Mouse (Mus musculus): ENCODE measurements at regions not wholly inside any gene's neighbourhood (a gene's known extent, or its start where the extent isn't known, plus 50 kb on each side); places are given as distances from the start of the nearest gene placed in this dataset.

DNA sequence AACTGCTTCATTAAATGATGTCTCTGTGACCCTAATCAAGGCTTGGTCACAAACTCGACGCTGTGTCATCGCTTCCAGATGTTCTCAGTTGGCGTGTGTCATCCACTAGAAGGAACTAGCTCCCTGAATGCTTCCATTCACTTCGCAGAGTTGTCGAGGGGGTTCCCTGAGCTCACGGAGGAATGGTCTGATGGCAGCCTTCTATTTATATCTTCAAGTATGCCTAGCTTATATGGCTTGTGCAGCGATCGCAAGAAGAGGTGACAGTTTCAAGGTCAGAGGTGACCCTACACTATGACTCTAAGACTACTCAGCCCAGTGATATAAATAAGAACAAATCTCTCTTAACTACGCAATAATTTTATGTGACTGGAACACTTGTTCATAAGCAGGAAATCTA is 126.3 kb downstream of the Nr4a2 start:
- Histone ChIP-seq H3K4me1 (ENCODE audit: control insufficient read depth, insufficient read depth) (no peaks in the 10 kb centered on the region), H3K4me3 (ENCODE audit: low read depth, low read length) (no peak overlapping the region), H3K36me3 (replicated peaks; ENCODE audit: control insufficient read depth, insufficient read depth, low read length) (no peaks in the 10 kb centered on the region), H3K27me3 (ENCODE audit: control insufficient read depth, insufficient read depth, low read length) (no peaks in the 10 kb centered on the region), H3K9ac (replicated peaks; ENCODE audit: low read depth, low read length) (no peak overlapping the region), H3K4me2 (ENCODE audit: low read depth, low read length) (no peak overlapping the region), H3K27ac (ENCODE audit: low read depth) (peak overlapping the region; percentile 16; the same call in 1 of the 2 replicates), H3K9me3 (replicated peaks; ENCODE audit: control insufficient read depth, low read length) (no peaks in the 10 kb centered on the region)
- DNase-seq (ENCODE audit: low spot score) (peak; percentile 72), ATAC-seq (ENCODE audit: insufficient read depth, low read depth) (peak; percentile 83; the same call in 1 of the 2 replicates)
- TF ChIP-seq CTCF (IDR thresholded peaks at IDR 0.05; ENCODE audit: low read depth) (no peak), EP300 (IDR thresholded peaks at IDR 0.05; ENCODE audit: low read depth) (no peak)
- WGBS = 34% methylated on average over 10 of the region's 10 CpGs

DNA sequence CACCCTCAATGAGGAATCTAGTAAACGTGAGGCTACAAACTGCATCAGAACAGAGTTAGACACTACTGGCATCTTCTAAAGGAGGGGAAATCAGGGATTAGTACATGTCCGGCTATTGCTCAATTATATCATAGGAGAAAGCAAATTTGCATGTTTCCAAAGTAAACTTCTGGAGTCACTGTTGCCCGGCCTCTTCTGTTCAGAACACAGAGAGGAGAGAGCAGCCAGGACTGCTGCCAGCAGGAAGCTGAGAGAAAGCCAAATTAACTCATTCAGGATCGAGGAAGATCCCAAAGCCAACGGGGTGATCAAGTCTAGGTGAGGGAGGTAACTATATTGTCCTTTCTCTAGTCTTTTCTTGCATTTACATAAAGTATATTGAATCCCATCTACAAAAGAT is 131.0 kb downstream of the Nr4a2 start:
- Histone ChIP-seq H3K9me3 (replicated peaks; ENCODE audit: control insufficient read depth, low read length) (no peaks in the 10 kb centered on the region), H3K27me3 (ENCODE audit: control insufficient read depth, insufficient read depth, low read length) (no peaks in the 10 kb centered on the region), H3K4me3 (ENCODE audit: low read depth, low read length) (no peak overlapping the region), H3K36me3 (replicated peaks; ENCODE audit: control insufficient read depth, insufficient read depth, low read length) (no peaks in the 10 kb centered on the region), H3K4me2 (ENCODE audit: low read depth, low read length) (no peak overlapping the region), H3K27ac (ENCODE audit: low read depth) (no peak overlapping the region), H3K9ac (replicated peaks; ENCODE audit: low read depth, low read length) (no peak overlapping the region), H3K4me1 (ENCODE audit: control insufficient read depth, insufficient read depth) (no peaks in the 10 kb centered on the region)
- ATAC-seq (ENCODE audit: insufficient read depth, low read depth) = no peak
- TF ChIP-seq CTCF (IDR thresholded peaks at IDR 0.05; ENCODE audit: low read depth) (no peak), EP300 (IDR thresholded peaks at IDR 0.05; ENCODE audit: low read depth) (no peak)
- no peak for DNase-seq (ENCODE audit: low spot score)
- WGBS = 55% methylated on average over 5 of the region's 5 CpGs

DNA sequence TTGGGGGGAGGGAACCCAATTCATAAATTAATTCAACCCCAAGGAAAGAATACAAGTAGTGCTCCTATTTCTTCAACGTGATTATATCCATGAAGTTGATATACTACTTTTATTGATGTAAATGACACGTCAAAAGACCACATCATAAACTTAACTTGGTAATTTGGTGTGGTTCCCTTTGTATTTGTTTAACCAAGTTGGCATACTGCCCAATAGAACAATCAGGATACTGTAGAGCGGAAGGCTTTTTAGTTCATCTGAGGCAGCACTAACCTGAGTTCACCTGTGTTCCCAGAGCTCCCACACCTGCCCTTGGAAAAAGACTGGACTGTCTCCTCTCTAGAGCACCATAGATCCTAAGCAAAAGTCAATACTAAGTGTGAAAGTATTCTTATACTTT is 132.0 kb downstream of the Nr4a2 start:
- no peaks in the 10 kb centered on the region for H3K9me3 ChIP-seq (replicated peaks; ENCODE audit: control insufficient read depth, low read length)
- H3K4me3 ChIP-seq (ENCODE audit: low read depth, low read length) = no peak overlapping the region
- no peak overlapping the region for H3K9ac ChIP-seq (replicated peaks; ENCODE audit: low read depth, low read length)
- H3K27ac ChIP-seq (ENCODE audit: low read depth) = no peak overlapping the region
- ATAC-seq (ENCODE audit: insufficient read depth, low read depth) (no peak), DNase-seq (ENCODE audit: low spot score) (no peak)
- no peak for TF ChIP-seq EP300 (IDR thresholded peaks at IDR 0.05; ENCODE audit: low read depth)
- TF ChIP-seq CTCF (IDR thresholded peaks at IDR 0.05; ENCODE audit: low read depth) = no peak
- H3K36me3 ChIP-seq (replicated peaks; ENCODE audit: control insufficient read depth, insufficient read depth, low read length) = no peaks in the 10 kb centered on the region
- 73% methylated on average over 3 of the region's 3 CpGs for WGBS
- no peak overlapping the region for H3K4me2 ChIP-seq (ENCODE audit: low read depth, low read length)
- no peaks in the 10 kb centered on the region for H3K4me1 ChIP-seq (ENCODE audit: control insufficient read depth, insufficient read depth)
- H3K27me3 ChIP-seq (ENCODE audit: control insufficient read depth, insufficient read depth, low read length) = no peaks in the 10 kb centered on the region

DNA sequence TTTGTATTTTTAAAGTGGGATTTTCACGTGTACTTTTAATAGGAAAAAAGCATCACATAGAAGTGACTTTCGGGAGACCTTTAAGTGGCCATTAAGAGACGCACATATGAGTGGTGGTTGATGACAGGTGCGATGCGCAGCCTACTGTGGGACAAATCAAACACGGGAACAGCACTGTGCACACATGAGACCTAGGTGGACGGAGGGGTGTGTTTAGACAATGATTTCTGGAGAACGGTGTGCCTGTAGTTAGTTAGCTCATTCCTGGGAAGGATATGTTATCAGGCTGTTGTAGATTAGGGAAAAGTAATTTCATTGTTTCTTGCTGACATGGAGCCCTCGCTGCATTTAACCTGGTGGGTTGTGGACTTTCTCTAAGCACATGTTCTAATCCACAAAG is 133.0 kb downstream of the Nr4a2 start:
- 55% methylated on average over 9 of the region's 9 CpGs for WGBS

DNA sequence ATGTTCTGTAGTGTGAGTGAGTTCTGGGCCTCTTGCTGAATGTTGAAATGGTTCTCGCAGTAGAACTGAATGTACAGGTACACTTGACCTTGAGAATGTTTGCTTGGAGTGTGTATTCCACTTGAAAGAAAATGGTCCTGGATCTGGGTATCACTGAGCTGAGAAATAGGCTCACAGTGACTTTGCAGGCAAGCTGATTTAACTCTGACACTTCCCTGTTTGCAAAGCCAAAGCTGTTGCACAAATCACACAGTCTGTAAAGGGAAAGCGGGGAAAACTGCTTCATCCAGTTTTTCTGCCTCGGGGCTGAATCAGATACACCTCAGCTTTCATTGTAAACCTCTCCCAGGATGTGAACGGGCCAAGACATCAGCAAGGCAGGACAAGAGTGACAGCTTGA is 140.6 kb downstream of the Nr4a2 start:
- no peak for DNase-seq (ENCODE audit: low spot score)
- WGBS = 58% methylated on average over 4 of the region's 4 CpGs
- Histone ChIP-seq H3K4me1 (ENCODE audit: control insufficient read depth, insufficient read depth) (no peaks in the 10 kb centered on the region), H3K9me3 (replicated peaks; ENCODE audit: control insufficient read depth, low read length) (no peaks in the 10 kb centered on the region), H3K27me3 (ENCODE audit: control insufficient read depth, insufficient read depth, low read length) (no peaks in the 10 kb centered on the region), H3K27ac (ENCODE audit: low read depth) (no peak overlapping the region), H3K4me2 (ENCODE audit: low read depth, low read length) (no peak overlapping the region), H3K4me3 (ENCODE audit: low read depth, low read length) (no peak overlapping the region), H3K9ac (replicated peaks; ENCODE audit: low read depth, low read length) (no peak overlapping the region), H3K36me3 (replicated peaks; ENCODE audit: control insufficient read depth, insufficient read depth, low read length) (no peaks in the 10 kb centered on the region)
- TF ChIP-seq EP300 (IDR thresholded peaks at IDR 0.05; ENCODE audit: low read depth) (no peak), CTCF (IDR thresholded peaks at IDR 0.05; ENCODE audit: low read depth) (no peak)
- no peak for ATAC-seq (ENCODE audit: insufficient read depth, low read depth)

More for the DNA sequence above, 133.0 kb downstream of the Nr4a2 start:
- no peak overlapping the region for H3K4me2 ChIP-seq (ENCODE audit: low read depth, low read length)
- DNase-seq (ENCODE audit: low spot score) (no peak), ATAC-seq (ENCODE audit: insufficient read depth, low read depth) (no peak)
- H3K27ac ChIP-seq (ENCODE audit: low read depth) = no peak overlapping the region
- H3K9me3 ChIP-seq (replicated peaks; ENCODE audit: control insufficient read depth, low read length) = no peaks in the 10 kb centered on the region
- H3K36me3 ChIP-seq (replicated peaks; ENCODE audit: control insufficient read depth, insufficient read depth, low read length) = no peaks in the 10 kb centered on the region
- H3K27me3 ChIP-seq (ENCODE audit: control insufficient read depth, insufficient read depth, low read length) = no peaks in the 10 kb centered on the region
- no peak overlapping the region for H3K4me3 ChIP-seq (ENCODE audit: low read depth, low read length)
- no peak overlapping the region for H3K9ac ChIP-seq (replicated peaks; ENCODE audit: low read depth, low read length)
- TF ChIP-seq EP300 (IDR thresholded peaks at IDR 0.05; ENCODE audit: low read depth) = no peak
- TF ChIP-seq CTCF (IDR thresholded peaks at IDR 0.05; ENCODE audit: low read depth) = no peak
- no peaks in the 10 kb centered on the region for H3K4me1 ChIP-seq (ENCODE audit: control insufficient read depth, insufficient read depth)

DNA sequence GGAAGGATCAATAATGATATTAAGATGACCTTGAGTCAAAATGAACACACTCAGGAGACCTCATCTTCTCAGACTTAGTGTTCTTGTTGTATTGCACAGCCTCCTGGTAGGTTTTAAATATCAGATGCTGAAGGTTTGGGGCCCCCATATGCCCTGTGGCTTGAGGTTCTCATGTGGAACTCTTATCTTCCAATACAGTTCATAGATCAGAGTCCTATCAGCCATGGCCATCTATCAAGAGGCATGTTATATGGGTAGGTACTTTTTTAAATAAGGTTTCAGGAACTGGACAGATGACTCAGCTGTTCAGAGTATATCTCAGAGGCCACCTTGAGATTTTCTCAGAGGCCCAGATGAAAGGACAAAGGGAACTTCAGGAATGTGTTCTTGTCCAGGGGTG is 143.2 kb downstream of the Nr4a2 start:
- H3K4me1 ChIP-seq (ENCODE audit: control insufficient read depth, insufficient read depth) = no peaks in the 10 kb centered on the region
- no peaks in the 10 kb centered on the region for H3K9me3 ChIP-seq (replicated peaks; ENCODE audit: control insufficient read depth, low read length)
- H3K4me2 ChIP-seq (ENCODE audit: low read depth, low read length) = no peak overlapping the region
- TF ChIP-seq EP300 (IDR thresholded peaks at IDR 0.05; ENCODE audit: low read depth) (no peak), CTCF (IDR thresholded peaks at IDR 0.05; ENCODE audit: low read depth) (no peak)
- no peak overlapping the region for H3K4me3 ChIP-seq (ENCODE audit: low read depth, low read length)
- H3K9ac ChIP-seq (replicated peaks; ENCODE audit: low read depth, low read length) = no peak overlapping the region
- no peak overlapping the region for H3K27ac ChIP-seq (ENCODE audit: low read depth)
- DNase-seq (ENCODE audit: low spot score) = no peak
- H3K36me3 ChIP-seq (replicated peaks; ENCODE audit: control insufficient read depth, insufficient read depth, low read length) = no peaks in the 10 kb centered on the region
- ATAC-seq (ENCODE audit: insufficient read depth, low read depth) = no peak
- H3K27me3 ChIP-seq (ENCODE audit: control insufficient read depth, insufficient read depth, low read length) = no peaks in the 10 kb centered on the region

Data from heart, postnatal 0 days (tissue).